Mouse (Mus musculus) midbrain, postnatal 0 days (tissue): ENCODE measurements around the gene Fam171a1. TPM values are rescaled to one million over a fixed set of nuclear protein-coding genes. Genes with fewer than 3 reads are reported as not detected.
A peak's percentile ranks its signal among the peaks of the same experiment; 100 is the strongest.

Experiments
- ATAC-seq: fragments of 200-750 bp; cut with Nextera tagmentation; 2 replicates; pipeline ENCODE4 v1.8.0; 2017; ENCODE audit warnings: moderate number of reproducible peaks, mild to moderate bottlenecking, moderate TSS enrichment, moderate library complexity; ENCODE audit not compliant: low FRiP score
- DNase-seq: peaks from one replicate; pipeline ENCODE4 v3.0.0-alpha.2; 2015; ENCODE audit warnings: low spot score
- H3K27ac ChIP-seq: fragments of 300-500 bp; sonication (generic); 2 replicates; pipeline ENCODE4 v1.5.1; 2014; ENCODE audit warnings: low read depth, mild to moderate bottlenecking, low read length, mixed read lengths
- H3K27me3 ChIP-seq: fragments of 300-500 bp; sonication (generic); 2 replicates; pipeline ENCODE4 v1.6.1; 2014; ENCODE audit warnings: low read length, control low read depth, mixed read lengths; ENCODE audit not compliant: insufficient read depth
- H3K36me3 ChIP-seq: fragments of 300-500 bp; sonication (generic); 2 replicates; pipeline ENCODE4 v1.6.1; 2014; ENCODE audit warnings: low read length, control low read depth, mixed read lengths; ENCODE audit not compliant: insufficient read depth
- H3K4me1 ChIP-seq: fragments of 300-500 bp; sonication (generic); 2 replicates; pipeline ENCODE4 v1.6.1; 2014; ENCODE audit warnings: mild to moderate bottlenecking, control low read depth, antibody characterized with exemption, low read length, mixed read lengths; ENCODE audit not compliant: insufficient read depth
- H3K4me2 ChIP-seq: fragments of 300-500 bp; sonication (generic); 2 replicates; pipeline ENCODE4 v1.6.1; 2014; ENCODE audit warnings: low read depth, mild to moderate bottlenecking, low read length, mixed read lengths; ENCODE audit not compliant: poor library complexity, severe bottlenecking
- H3K4me3 ChIP-seq: fragments of 300-500 bp; sonication (generic); 2 replicates; pipeline ENCODE4 v1.5.1; 2014; ENCODE audit warnings: low read depth, mild to moderate bottlenecking, low read length, moderate library complexity
- H3K9ac ChIP-seq: fragments of 300-500 bp; sonication (generic); replicated peaks from 2 replicates; pipeline ENCODE4 v1.6.1; 2014; ENCODE audit warnings: mild to moderate bottlenecking, low read length, moderate library complexity, mixed read lengths; ENCODE audit not compliant: poor library complexity, severe bottlenecking
- H3K9me3 ChIP-seq: fragments of 300-500 bp; sonication (generic); 2 replicates; pipeline ENCODE4 v1.6.1; 2016; ENCODE audit warnings: low read length, control low read depth
- CTCF ChIP-seq: IDR thresholded peaks from 2 replicates; pipeline ENCODE4 v1.5.1; 2016; ENCODE audit warnings: antibody characterized with exemption, mild to moderate bottlenecking
- WGBS: fragments of 180-500 bp; shearing (Covaris S2); extraction: QIAGEN DNeasy Blood & Tissue Kit; methylation state at CpG from one replicate; pipeline ENCODE4 v1.1.7; 2014; 5-methylcytosine and 5-hydroxymethylcytosine counted together
- polyA plus RNA-seq: library from polyadenylated mRNA; unstranded; fragments of >200 nt; fragmentation: Nextera tagmentation; extraction: Ambion mirVana; gene quantifications from 2 replicates; pipeline ENCODE4 v1.2.1, GENCODE M21; 2015
- total RNA-seq: library from RNA; depleted of rRNA; stranded (reverse); fragments of >200 nt; gene quantifications from 2 replicates; pipeline ENCODE4 v1.2.3, GENCODE M21; 2014

Gene Fam171a1
- total and polyA plus RNA-seq, 2 experiments from 2014 or later, result 35.4 to 65.8 TPM

- Histone ChIP-seq H3K9me3 (no peaks in the 10 kb centered on the region), H3K4me2 (no peak overlapping the region), H3K4me3 (no peak overlapping the region), H3K27me3 (no peaks in the 10 kb centered on the region), H3K9ac (no peak overlapping the region), H3K36me3 (no peaks in the 10 kb centered on the region), H3K4me1 (no peaks in the 10 kb centered on the region), H3K27ac (no peak overlapping the region)
- DNase-seq, result no peak
- no peak for TF ChIP-seq CTCF
- ATAC-seq, result no peak
- WGBS, result 85% methylated on average over 2 of the region's 2 CpGs
Observed at GRCm38 (mm10) chr2:3101292-3101957, 12.6 kb upstream of the Fam171a1 start.

GRCm38 (mm10) chr2:3102360-3102759 lies 11.7 kb upstream of the Fam171a1 start:
- no peak for TF ChIP-seq CTCF
- WGBS, result 84% methylated on average over 3 of the region's 3 CpGs
- ATAC-seq, result no peak
- H3K4me1 ChIP-seq, result no peaks in the 10 kb centered on the region
- no peak overlapping the region for H3K4me2 ChIP-seq
- no peaks in the 10 kb centered on the region for H3K36me3 ChIP-seq
- H3K4me3 ChIP-seq, result no peak overlapping the region
- H3K9me3 ChIP-seq, result no peaks in the 10 kb centered on the region
- H3K27ac ChIP-seq, result no peak overlapping the region
- DNase-seq, result no peak
- no peak overlapping the region for H3K9ac ChIP-seq
- no peaks in the 10 kb centered on the region for H3K27me3 ChIP-seq

- Histone ChIP-seq H3K4me3 (no peak overlapping the region), H3K4me2 (no peak overlapping the region), H3K4me1 (no peaks in the 10 kb centered on the region), H3K27me3 (no peaks in the 10 kb centered on the region), H3K36me3 (no peaks in the 10 kb centered on the region), H3K9ac (no peak overlapping the region), H3K9me3 (no peaks in the 10 kb centered on the region), H3K27ac (no peak overlapping the region)
- WGBS, result 92% methylated on average over 4 of the region's 4 CpGs
- TF ChIP-seq CTCF, result no peak
- no peak for ATAC-seq
- DNase-seq, result peak; percentile 25
Observed at GRCm38 (mm10) chr2:3107471-3107870, 6.6 kb upstream of the Fam171a1 start.

- no peaks in the 10 kb centered on the region for H3K4me1 ChIP-seq
- no peak overlapping the region for H3K4me3 ChIP-seq
- 81% methylated on average over 3 of the region's 3 CpGs for WGBS
- no peaks in the 10 kb centered on the region for H3K36me3 ChIP-seq
- no peaks in the 10 kb centered on the region for H3K9me3 ChIP-seq
- ATAC-seq, result no peak
- no peak for TF ChIP-seq CTCF
- H3K4me2 ChIP-seq, result no peak overlapping the region
- no peak overlapping the region for H3K9ac ChIP-seq
- no peaks in the 10 kb centered on the region for H3K27me3 ChIP-seq
- H3K27ac ChIP-seq, result no peak overlapping the region
- no peak for DNase-seq
Observed at GRCm38 (mm10) chr2:3108431-3108830, 5.6 kb upstream of the Fam171a1 start.

- no peak for DNase-seq
- Histone ChIP-seq H3K27me3 (no peaks in the 10 kb centered on the region), H3K9ac (no peak overlapping the region), H3K36me3 (no peaks in the 10 kb centered on the region), H3K27ac (no peak overlapping the region), H3K4me1 (no peaks in the 10 kb centered on the region), H3K9me3 (no peaks in the 10 kb centered on the region), H3K4me3 (no peak overlapping the region), H3K4me2 (no peak overlapping the region)
- TF ChIP-seq CTCF, result no peak
- 73% methylated on average over 1 of the region's 1 CpGs for WGBS
- no peak for ATAC-seq
Observed at GRCm38 (mm10) chr2:3108834-3109233, 5.2 kb upstream of the Fam171a1 start.

- ATAC-seq, result peak; percentile 72
- peaks cover 4% of the 10 kb centered on the region; the same call in 1 of the 2 replicates for H3K4me1 ChIP-seq
- no peaks in the 10 kb centered on the region for H3K27me3 ChIP-seq
- TF ChIP-seq CTCF, result no peak
- H3K9me3 ChIP-seq, result no peaks in the 10 kb centered on the region
- WGBS, result 19% methylated on average over 2 of the region's 2 CpGs
- no peak for DNase-seq
- H3K4me2 ChIP-seq, result peak overlapping the region; percentile 80
- H3K9ac ChIP-seq, result peak overlapping the region; percentile 97
- peak overlapping the region; percentile 98 for H3K4me3 ChIP-seq
- H3K36me3 ChIP-seq, result no peaks in the 10 kb centered on the region
- peak overlapping the region; percentile 87; the same call in 1 of the 2 replicates for H3K27ac ChIP-seq
Observed at GRCm38 (mm10) chr2:3117855-3118202, 3.8 kb downstream of the Fam171a1 start.
